Mouse (Mus musculus) thymus, postnatal 25 days (tissue): ENCODE measurements around the gene Col2a1.

Experiments used
- DNase-seq: peaks from one replicate; pipeline ENCODE4 v3.0.0; 2022

Col2a1 gene

GRCm38 (mm10) chr15:97956416-97956815, 48.1 kb downstream of the Col2a1 start:
- DNase-seq, result no peak

- no peak for DNase-seq
These were observed 48.8 kb downstream of the Col2a1 start for GRCm38 (mm10) chr15:97955742-97956141.

GRCm38 (mm10) chr15:97955286-97955685, 49.2 kb downstream of the Col2a1 start:
- DNase-seq, result no peak

- DNase-seq, result no peak
These were observed 49.8 kb downstream of the Col2a1 start for GRCm38 (mm10) chr15:97954671-97955070.

GRCm38 (mm10) chr15:97952889-97953189, 51.7 kb downstream of the Col2a1 start:
- no peak for DNase-seq

GRCm38 (mm10) chr15:97952137-97952888, 52.2 kb downstream of the Col2a1 start:
- peak; percentile 66 for DNase-seq

GRCm38 (mm10) chr15:97950240-97950639, 54.3 kb downstream of the Col2a1 start:
- DNase-seq, result no peak

GRCm38 (mm10) chr15:97949706-97950105, 54.8 kb downstream of the Col2a1 start:
- no peak for DNase-seq

GRCm38 (mm10) chr15:97948720-97949119, 55.8 kb downstream of the Col2a1 start:
- no peak for DNase-seq

- no peak for DNase-seq
These were observed 58.7 kb downstream of the Col2a1 start for GRCm38 (mm10) chr15:97945656-97946315.

- DNase-seq, result no peak
These were observed 59.4 kb downstream of the Col2a1 start for GRCm38 (mm10) chr15:97944919-97945574.

- no peak for DNase-seq
These were observed 61.1 kb downstream of the Col2a1 start for GRCm38 (mm10) chr15:97943356-97943755.

- DNase-seq, result no peak
These were observed 62.0 kb downstream of the Col2a1 start for GRCm38 (mm10) chr15:97942538-97942937.

GRCm38 (mm10) chr15:97941306-97941705, 63.2 kb downstream of the Col2a1 start:
- no peak for DNase-seq

GRCm38 (mm10) chr15:97940088-97940487, 64.4 kb downstream of the Col2a1 start:
- no peak for DNase-seq

GRCm38 (mm10) chr15:97938580-97938979, 65.9 kb downstream of the Col2a1 start:
- no peak for DNase-seq

- no peak for DNase-seq
These were observed 72.1 kb downstream of the Col2a1 start for GRCm38 (mm10) chr15:97932441-97932840.

- no peak for DNase-seq
These were observed 75.2 kb downstream of the Col2a1 start for GRCm38 (mm10) chr15:97929259-97929824.

- DNase-seq, result no peak
These were observed 76.7 kb downstream of the Col2a1 start for GRCm38 (mm10) chr15:97927821-97928220.

- DNase-seq, result no peak
These were observed 77.5 kb downstream of the Col2a1 start for GRCm38 (mm10) chr15:97927018-97927417.
